Mouse (Mus musculus) stomach, postnatal 0 days (tissue): ENCODE results near the gene Zfp141. TPM values are rescaled to one million over a fixed set of nuclear protein-coding genes. Genes with fewer than 3 reads are reported as not detected.

ENCODE experiments used
- ATAC-seq: fragments of 200-750 bp; cut with Nextera tagmentation; 2 replicates; pipeline ENCODE4 v1.8.0; 2017; ENCODE audit not compliant: low FRiP score, low TSS enrichment
- DNase-seq: peaks from one replicate; pipeline ENCODE4 v3.0.0-alpha.2; 2016; ENCODE audit warnings: low spot score
- H3K27ac ChIP-seq: fragments of 300-500 bp; sonication (generic); replicated peaks from 2 replicates; pipeline ENCODE4 v1.5.1; 2014; ENCODE audit warnings: mild to moderate bottlenecking, control low read depth
- H3K27me3 ChIP-seq: fragments of 300-500 bp; sonication (generic); 2 replicates; pipeline ENCODE4 v1.6.1; 2014; ENCODE audit warnings: low read length; ENCODE audit not compliant: control insufficient read depth, insufficient read depth
- H3K36me3 ChIP-seq: fragments of 300-500 bp; sonication (generic); 2 replicates; pipeline ENCODE4 v1.6.1; 2014; ENCODE audit warnings: low read length, mixed read lengths; ENCODE audit not compliant: control insufficient read depth, insufficient read depth
- H3K4me1 ChIP-seq: fragments of 300-500 bp; sonication (generic); replicated peaks from 2 replicates; pipeline ENCODE4 v1.6.1; 2014; ENCODE audit warnings: antibody characterized with exemption; ENCODE audit not compliant: control insufficient read depth, insufficient read depth
- H3K4me2 ChIP-seq: fragments of 300-500 bp; sonication (generic); replicated peaks from 2 replicates; pipeline ENCODE4 v1.6.1; 2014; ENCODE audit warnings: low read depth, mild to moderate bottlenecking, control low read depth, moderate library complexity
- H3K4me3 ChIP-seq: fragments of 300-500 bp; sonication (generic); 2 replicates; pipeline ENCODE4 v1.5.1; 2014; ENCODE audit warnings: low read depth, low read length, control low read depth
- H3K9ac ChIP-seq: fragments of 300-500 bp; sonication (generic); 2 replicates; pipeline ENCODE4 v1.6.1; 2014; ENCODE audit warnings: mild to moderate bottlenecking, low read length, control low read depth, mixed read lengths
- H3K9me3 ChIP-seq: fragments of 300-500 bp; sonication (generic); 2 replicates; pipeline ENCODE4 v1.6.1; 2016; ENCODE audit warnings: low read length; ENCODE audit not compliant: control insufficient read depth
- CTCF ChIP-seq: IDR thresholded peaks from 2 replicates; pipeline ENCODE4 v1.5.1; 2016; ENCODE audit warnings: antibody characterized with exemption, low read depth, mild to moderate bottlenecking, moderate library complexity
- EP300 ChIP-seq: optimal IDR thresholded peaks from 2 replicates; pipeline ENCODE3; 2016; ENCODE audit warnings: antibody characterized with exemption
- WGBS: fragments of 180-500 bp; shearing (Covaris S2); extraction: QIAGEN DNeasy Blood & Tissue Kit; methylation state at CpG from one replicate; pipeline ENCODE4 v1.1.7; 2014; 5-methylcytosine and 5-hydroxymethylcytosine counted together
- polyA plus RNA-seq: library from polyadenylated mRNA; unstranded; fragments of >200 nt; fragmentation: Nextera tagmentation; extraction: Ambion mirVana; gene quantifications from 2 replicates; pipeline ENCODE4 v1.2.1, GENCODE M21; 2015

Gene Zfp141
- polyA plus RNA-seq, 1 experiment from 2014 or later: 2.7 TPM

GRCm38 (mm10) chr7:42490859-42491258, 14.7 kb downstream of the Zfp141 start:
- Histone ChIP-seq H3K9me3 (no peaks in the 10 kb centered on the region), H3K36me3 (0 out of 2 replicates have a peak, but pooled peaks cover 2% of the 10 kb centered on the region), H3K4me1 (no peaks in the 10 kb centered on the region), H3K27me3 (no peaks in the 10 kb centered on the region), H3K27ac (no peak overlapping the region), H3K4me3 (no peak overlapping the region), H3K4me2 (no peak overlapping the region), H3K9ac (no peak overlapping the region)
- no peak for DNase-seq
- TF ChIP-seq EP300 (no peak), CTCF (no peak)
- 81% methylated on average over 5 of the region's 5 CpGs for WGBS
- no peak for ATAC-seq

- DNase-seq (no peak), ATAC-seq (no peak)
- TF ChIP-seq CTCF (no peak), EP300 (no peak)
- Histone ChIP-seq H3K4me1 (no peaks in the 10 kb centered on the region), H3K36me3 (0 out of 2 replicates have a peak, but pooled peaks cover 2% of the 10 kb centered on the region), H3K4me3 (no peak overlapping the region), H3K27ac (no peak overlapping the region), H3K9ac (no peak overlapping the region), H3K9me3 (no peaks in the 10 kb centered on the region), H3K27me3 (no peaks in the 10 kb centered on the region), H3K4me2 (no peak overlapping the region)
- WGBS: 83% methylated on average over 4 of the region's 4 CpGs
Observed at GRCm38 (mm10) chr7:42490358-42490757, 15.2 kb downstream of the Zfp141 start.

GRCm38 (mm10) chr7:42454640-42455039, 50.9 kb downstream of the Zfp141 start:
- H3K27ac ChIP-seq: no peak overlapping the region
- H3K36me3 ChIP-seq: no peaks in the 10 kb centered on the region
- no peaks in the 10 kb centered on the region for H3K9me3 ChIP-seq
- DNase-seq: no peak
- 65% methylated on average over 4 of the region's 4 CpGs for WGBS
- no peak for ATAC-seq
- H3K4me2 ChIP-seq: no peak overlapping the region
- no peaks in the 10 kb centered on the region for H3K4me1 ChIP-seq
- TF ChIP-seq CTCF: no peak
- TF ChIP-seq EP300: no peak
- no peak overlapping the region for H3K4me3 ChIP-seq
- H3K9ac ChIP-seq: no peak overlapping the region
- no peaks in the 10 kb centered on the region for H3K27me3 ChIP-seq

GRCm38 (mm10) chr7:42450618-42451017, 54.9 kb downstream of the Zfp141 start:
- no peaks in the 10 kb centered on the region for H3K9me3 ChIP-seq
- H3K4me2 ChIP-seq: no peak overlapping the region
- H3K9ac ChIP-seq: no peak overlapping the region
- no peak for DNase-seq
- ATAC-seq: no peak
- 25% methylated on average over 3 of the region's 3 CpGs for WGBS
- no peaks in the 10 kb centered on the region for H3K27me3 ChIP-seq
- no peaks in the 10 kb centered on the region for H3K36me3 ChIP-seq
- no peak overlapping the region for H3K27ac ChIP-seq
- no peaks in the 10 kb centered on the region for H3K4me1 ChIP-seq
- no peak overlapping the region for H3K4me3 ChIP-seq
- TF ChIP-seq CTCF (peak; percentile 52), EP300 (no peak)

GRCm38 (mm10) chr7:42447850-42448249, 57.7 kb downstream of the Zfp141 start, which contains the start of gene 4933421I07Rik:
TSS of gene 4933421I07Rik (minus strand) at chr7:42448120.
- Histone ChIP-seq H3K9me3 (no peaks in the 10 kb centered on the region), H3K27me3 (no peaks in the 10 kb centered on the region), H3K4me1 (no peaks in the 10 kb centered on the region), H3K4me3 (no peak within 1 kb of the TSS), H3K27ac (no peak within 1 kb of the TSS), H3K4me2 (no peak within 1 kb of the TSS), H3K9ac (no peak within 1 kb of the TSS), H3K36me3 (no peaks in the 10 kb centered on the region)
- DNase-seq: no peak
- TF ChIP-seq EP300 (no peak), CTCF (no peak)
- ATAC-seq: no peak
- WGBS: 68% methylated on average over 5 of the region's 5 CpGs

GRCm38 (mm10) chr7:42447352-42447751, 58.2 kb downstream of the Zfp141 start:
- Histone ChIP-seq H3K36me3 (no peaks in the 10 kb centered on the region), H3K27me3 (no peaks in the 10 kb centered on the region), H3K4me3 (no peak overlapping the region), H3K9me3 (no peaks in the 10 kb centered on the region), H3K9ac (no peak overlapping the region), H3K27ac (no peak overlapping the region), H3K4me1 (no peaks in the 10 kb centered on the region), H3K4me2 (no peak overlapping the region)
- TF ChIP-seq EP300: no peak
- no peak for TF ChIP-seq CTCF
- ATAC-seq (no peak), DNase-seq (no peak)
- 84% methylated on average over 9 of the region's 9 CpGs for WGBS

Other genes with a start within 250 kb of the Zfp141 start
- gene Vmn2r61, start 245.7 kb downstream of the Zfp141 start, polyA plus RNA-seq: not detected in 2 replicates
- not detected in 2 replicates for gene 4933421I07Rik, start 57.6 kb downstream of the Zfp141 start, polyA plus RNA-seq
- not detected in 2 replicates for gene Gm21028, start 72.8 kb upstream of the Zfp141 start, polyA plus RNA-seq
- gene Zfp977, start 86.8 kb upstream of the Zfp141 start, polyA plus RNA-seq: 0.70 and 0.91 TPM in 2 replicates
- 0.84 and 0.91 TPM in 2 replicates for gene Zfp976, start 136.8 kb upstream of the Zfp141 start, polyA plus RNA-seq
- gene Zfp975, start 187.0 kb upstream of the Zfp141 start, polyA plus RNA-seq: 2.3 and 2.5 TPM in 2 replicates
- gene Gm17067, start 221.3 kb upstream of the Zfp141 start, polyA plus RNA-seq: not detected in 2 replicates